Mouse (Mus musculus): ENCODE measurements at regions not wholly inside any gene's neighbourhood (a gene's known extent, or its start where the extent isn't known, plus 50 kb on each side); places are given as distances from the start of the nearest gene placed in this dataset.

DNA sequence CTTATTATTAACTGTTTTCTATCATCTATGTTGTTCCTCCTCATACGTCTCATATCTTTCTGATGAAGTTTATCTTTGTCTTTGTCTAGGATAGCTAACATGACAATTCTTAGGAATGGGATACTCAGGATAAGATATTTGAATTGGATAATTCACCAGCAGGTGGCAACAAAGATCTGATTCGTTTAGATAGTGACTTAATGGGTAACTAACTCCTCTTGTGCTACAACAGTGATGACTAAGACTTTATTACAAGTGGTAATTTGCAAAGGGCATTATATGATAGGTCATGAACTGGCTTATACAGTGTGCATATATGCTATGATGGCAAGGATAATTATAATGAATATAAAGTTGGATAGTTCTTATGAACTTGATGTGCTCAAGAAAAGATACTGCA lies 1207.9 kb downstream of the Nxph1 start:
- peak; percentile 37 for DNase-seq (ENCODE audit: low spot score)

DNA sequence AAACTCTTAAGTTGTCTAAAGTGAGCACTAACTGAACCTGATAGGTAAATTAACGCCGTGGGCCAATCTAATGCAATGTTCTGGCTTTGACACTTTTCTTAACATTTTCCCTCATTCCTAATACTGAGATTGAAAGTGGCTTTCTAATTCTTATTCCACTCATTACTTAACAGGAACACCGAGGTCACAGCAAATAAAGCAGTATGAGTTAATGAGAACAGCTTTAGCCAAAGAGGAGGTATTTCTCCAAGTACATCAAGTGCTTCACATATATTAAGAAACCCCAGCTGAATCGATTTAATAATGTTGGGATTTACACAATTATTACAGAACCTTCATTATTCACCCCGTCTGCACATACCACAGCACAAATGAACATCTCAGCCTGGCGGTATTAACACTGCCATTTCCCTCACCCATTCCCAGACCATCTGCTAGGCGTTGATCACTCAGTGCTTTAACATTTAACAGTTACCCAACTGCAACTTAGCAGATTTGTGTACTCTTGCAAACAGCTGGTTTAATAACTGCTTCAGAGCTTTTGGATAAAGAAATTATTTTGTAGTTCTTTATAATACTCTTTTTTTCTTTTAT lies 1233.5 kb downstream of the Nxph1 start:
- no peak for DNase-seq (ENCODE audit: low spot score)

GRCm38 (mm10) chr6:10185971-10186370 lies 1237.7 kb downstream of the Nxph1 start:
- DNase-seq (ENCODE audit: low spot score): no peak
